Mouse (Mus musculus): ENCODE measurements at regions not wholly inside any gene's neighbourhood (a gene's known extent, or its start where the extent isn't known, plus 50 kb on each side); places are given as distances from the start of the nearest gene placed in this dataset.

- no peaks in the 10 kb centered on the region for H3K36me3 ChIP-seq (ENCODE audit: control insufficient read depth, insufficient read depth, low read length)
- no peak for DNase-seq
- TF ChIP-seq CTCF (IDR thresholded peaks at IDR 0.05; ENCODE audit: borderline replicate concordance, control insufficient read depth, extremely low read depth, insufficient read depth, low read length, poor library complexity) (no peak), POLR2A (IDR thresholded peaks at IDR 0.05; ENCODE audit: control insufficient read depth, extremely low read depth, insufficient read depth, low read length, poor library complexity) (no peak)
- H3K4me1 ChIP-seq (replicated peaks; ENCODE audit: control insufficient read depth, insufficient read depth, low read length): no peaks in the 10 kb centered on the region
- H3K27me3 ChIP-seq (ENCODE audit: control insufficient read depth, insufficient read depth, low read length): no peaks in the 10 kb centered on the region
- H3K27ac ChIP-seq (ENCODE audit: control insufficient read depth, insufficient read depth, low read length): no peak overlapping the region
- no peak overlapping the region for H3K4me3 ChIP-seq (ENCODE audit: control insufficient read depth, insufficient read depth, low read length)
- 48% methylated on average over 4 of the region's 4 CpGs for WGBS
Observed at GRCm38 (mm10) chr6:31011407-31012020, 52.6 kb upstream of the Klf14 start.

DNA sequence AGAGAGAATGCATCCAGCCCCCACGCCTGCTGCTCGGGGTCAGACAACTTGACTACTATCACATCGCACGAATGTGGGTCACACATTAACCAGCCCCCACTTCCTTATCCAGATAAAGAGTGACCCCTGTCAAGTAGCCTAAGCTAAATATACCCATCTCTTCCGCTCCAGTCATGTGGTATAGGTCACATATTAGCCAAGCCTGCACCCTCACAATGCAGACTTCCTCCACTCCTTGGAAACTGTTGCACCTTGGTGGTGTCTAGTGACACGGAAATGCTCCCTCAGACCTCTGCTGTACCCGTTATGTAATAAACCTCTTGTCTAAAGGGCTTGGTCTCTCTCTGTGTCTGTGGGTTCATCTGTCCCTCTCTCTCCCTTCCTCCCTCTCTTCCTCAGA, 57.7 kb upstream of the Klf14 start:
- no peak overlapping the region for H3K4me3 ChIP-seq (ENCODE audit: control insufficient read depth, insufficient read depth, low read length)
- WGBS: 59% methylated on average over 7 of the region's 7 CpGs
- no peaks in the 10 kb centered on the region for H3K36me3 ChIP-seq (ENCODE audit: control insufficient read depth, insufficient read depth, low read length)
- no peaks in the 10 kb centered on the region for H3K27me3 ChIP-seq (ENCODE audit: control insufficient read depth, insufficient read depth, low read length)
- TF ChIP-seq POLR2A (IDR thresholded peaks at IDR 0.05; ENCODE audit: control insufficient read depth, extremely low read depth, insufficient read depth, low read length, poor library complexity) (no peak), CTCF (IDR thresholded peaks at IDR 0.05; ENCODE audit: borderline replicate concordance, control insufficient read depth, extremely low read depth, insufficient read depth, low read length, poor library complexity) (no peak)
- no peak overlapping the region for H3K27ac ChIP-seq (ENCODE audit: control insufficient read depth, insufficient read depth, low read length)
- no peaks in the 10 kb centered on the region for H3K4me1 ChIP-seq (replicated peaks; ENCODE audit: control insufficient read depth, insufficient read depth, low read length)
- no peak for DNase-seq

DNA sequence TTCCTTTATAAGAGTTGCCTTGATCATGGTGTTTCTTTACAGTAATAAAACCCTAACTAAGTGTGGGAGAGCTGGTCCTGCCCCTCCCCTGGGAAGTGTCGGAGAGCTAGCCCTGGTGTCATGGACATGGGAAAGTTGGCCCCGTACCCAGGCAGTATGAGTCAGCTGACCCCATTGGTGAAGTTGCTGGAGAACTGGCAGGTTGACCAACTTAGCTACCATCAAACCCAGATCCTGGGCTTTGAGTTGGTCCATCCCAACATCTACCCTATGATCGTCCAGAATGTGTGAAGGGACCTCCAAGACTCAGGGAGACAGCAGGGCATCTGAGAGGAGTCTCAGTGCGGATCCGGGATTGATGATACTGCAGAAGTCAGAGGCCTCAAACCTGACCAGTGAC, 62.9 kb upstream of the Klf14 start:
- no peaks in the 10 kb centered on the region for H3K27me3 ChIP-seq (ENCODE audit: control insufficient read depth, insufficient read depth, low read length)
- H3K4me3 ChIP-seq (ENCODE audit: control insufficient read depth, insufficient read depth, low read length): no peak overlapping the region
- no peak for TF ChIP-seq CTCF (IDR thresholded peaks at IDR 0.05; ENCODE audit: borderline replicate concordance, control insufficient read depth, extremely low read depth, insufficient read depth, low read length, poor library complexity)
- TF ChIP-seq POLR2A (IDR thresholded peaks at IDR 0.05; ENCODE audit: control insufficient read depth, extremely low read depth, insufficient read depth, low read length, poor library complexity): no peak
- WGBS: 90% methylated on average over 5 of the region's 5 CpGs
- no peaks in the 10 kb centered on the region for H3K4me1 ChIP-seq (replicated peaks; ENCODE audit: control insufficient read depth, insufficient read depth, low read length)
- no peak for DNase-seq
- H3K36me3 ChIP-seq (ENCODE audit: control insufficient read depth, insufficient read depth, low read length): no peaks in the 10 kb centered on the region
- H3K27ac ChIP-seq (ENCODE audit: control insufficient read depth, insufficient read depth, low read length): no peak overlapping the region

GRCm38 (mm10) chr6:31029777-31030176, 70.9 kb upstream of the Klf14 start:
- TF ChIP-seq CTCF (IDR thresholded peaks at IDR 0.05; ENCODE audit: borderline replicate concordance, control insufficient read depth, extremely low read depth, insufficient read depth, low read length, poor library complexity): no peak
- no peak for TF ChIP-seq POLR2A (IDR thresholded peaks at IDR 0.05; ENCODE audit: control insufficient read depth, extremely low read depth, insufficient read depth, low read length, poor library complexity)
- no peak overlapping the region for H3K4me3 ChIP-seq (ENCODE audit: control insufficient read depth, insufficient read depth, low read length)

DNA sequence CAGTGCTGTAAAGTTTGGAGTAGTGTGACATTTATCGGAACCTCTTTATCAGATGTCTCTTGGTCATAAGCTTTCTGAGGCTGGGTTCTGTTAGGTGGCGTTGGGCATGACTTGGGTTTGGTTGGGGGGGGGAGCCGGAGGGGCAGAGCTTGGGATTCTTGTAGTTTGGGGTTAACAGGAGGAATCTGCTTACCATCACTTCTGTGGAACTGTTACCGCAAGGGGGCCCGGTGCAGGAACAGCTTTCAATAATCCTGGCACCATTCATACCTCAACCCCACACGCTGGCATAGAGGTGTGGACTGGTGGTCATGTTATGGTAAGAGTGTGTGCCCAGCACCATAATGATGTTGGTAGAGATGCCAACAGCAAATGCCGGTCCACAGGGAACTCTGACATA, 72.1 kb upstream of the Klf14 start:
- WGBS: 95% methylated on average over 7 of the region's 7 CpGs
- DNase-seq: no peak
- no peak overlapping the region for H3K4me3 ChIP-seq (ENCODE audit: control insufficient read depth, insufficient read depth, low read length)
- H3K36me3 ChIP-seq (ENCODE audit: control insufficient read depth, insufficient read depth, low read length): no peaks in the 10 kb centered on the region
- H3K27me3 ChIP-seq (ENCODE audit: control insufficient read depth, insufficient read depth, low read length): no peaks in the 10 kb centered on the region
- no peak overlapping the region for H3K27ac ChIP-seq (ENCODE audit: control insufficient read depth, insufficient read depth, low read length)
- TF ChIP-seq CTCF (IDR thresholded peaks at IDR 0.05; ENCODE audit: borderline replicate concordance, control insufficient read depth, extremely low read depth, insufficient read depth, low read length, poor library complexity) (no peak), POLR2A (IDR thresholded peaks at IDR 0.05; ENCODE audit: control insufficient read depth, extremely low read depth, insufficient read depth, low read length, poor library complexity) (no peak)
- no peaks in the 10 kb centered on the region for H3K4me1 ChIP-seq (replicated peaks; ENCODE audit: control insufficient read depth, insufficient read depth, low read length)

More at GRCm38 (mm10) chr6:31029777-31030176, 70.9 kb upstream of the Klf14 start:
- Histone ChIP-seq H3K27me3 (ENCODE audit: control insufficient read depth, insufficient read depth, low read length) (no peaks in the 10 kb centered on the region), H3K4me1 (replicated peaks; ENCODE audit: control insufficient read depth, insufficient read depth, low read length) (no peaks in the 10 kb centered on the region), H3K27ac (ENCODE audit: control insufficient read depth, insufficient read depth, low read length) (no peak overlapping the region), H3K36me3 (ENCODE audit: control insufficient read depth, insufficient read depth, low read length) (no peaks in the 10 kb centered on the region)
- WGBS: 96% methylated on average over 9 of the region's 9 CpGs
- DNase-seq: no peak

GRCm38 (mm10) chr6:31032147-31032546, 73.3 kb upstream of the Klf14 start:
- Histone ChIP-seq H3K36me3 (ENCODE audit: control insufficient read depth, insufficient read depth, low read length) (no peaks in the 10 kb centered on the region), H3K27me3 (ENCODE audit: control insufficient read depth, insufficient read depth, low read length) (no peaks in the 10 kb centered on the region), H3K4me3 (ENCODE audit: control insufficient read depth, insufficient read depth, low read length) (no peak overlapping the region), H3K27ac (ENCODE audit: control insufficient read depth, insufficient read depth, low read length) (no peak overlapping the region), H3K4me1 (replicated peaks; ENCODE audit: control insufficient read depth, insufficient read depth, low read length) (no peaks in the 10 kb centered on the region)
- DNase-seq: no peak
- 99% methylated on average over 4 of the region's 4 CpGs for WGBS
- TF ChIP-seq CTCF (IDR thresholded peaks at IDR 0.05; ENCODE audit: borderline replicate concordance, control insufficient read depth, extremely low read depth, insufficient read depth, low read length, poor library complexity) (no peak), POLR2A (IDR thresholded peaks at IDR 0.05; ENCODE audit: control insufficient read depth, extremely low read depth, insufficient read depth, low read length, poor library complexity) (no peak)

All from thymus, adult 2 months (tissue).